Mouse (Mus musculus) liver, adult 2 months (tissue): ENCODE measurements around the gene Ccnyl1.
A peak's percentile ranks its signal among the peaks of the same experiment; 100 is the strongest.

Experiments
- CTCF ChIP-seq: fragments of 200-500 bp; IDR thresholded peaks from 2 replicates; pipeline ENCODE4 v1.5.1; 2011; ENCODE audit warnings: low read depth, low read length, control low read depth
- POLR2A ChIP-seq: fragments of 200-500 bp; IDR thresholded peaks from 2 replicates; pipeline ENCODE4 v1.6.1; 2011; ENCODE audit warnings: low read length, control low read depth; ENCODE audit not compliant: insufficient read depth; ENCODE audit errors: extremely low read depth

GRCm38 (mm10) chr1:64717504-64717903, 27.2 kb downstream of the Ccnyl1 start:
- TF ChIP-seq CTCF: peak; percentile 87
- no peak for TF ChIP-seq POLR2A
